Mouse (Mus musculus) left cerebral cortex, postnatal 25 days (tissue): ENCODE data around the gene Cfap65. TPM values are rescaled to one million over a fixed set of nuclear protein-coding genes. Genes with fewer than 3 reads are reported as not detected.

Experiments used
- DNase-seq, 2 experiments: peaks; one replicate each; pipeline ENCODE4 v3.0.0; 2022; ENCODE audit warnings: low spot score in 2 of 2, mixed read lengths in 1 of 2
- intact Hi-C: fragments of 180-260 bp; cut with DNase I; formaldehyde crosslinking; loops from one replicate; pipeline ENCODE4 v1.15.1; 2025
- total RNA-seq, 2 experiments: library from RNA; stranded (reverse); gene quantifications; 2 replicates each; pipeline ENCODE4 v1.2.3; 2021

The Cfap65 gene
- total RNA-seq, 2 experiments from 2014 or later: 2.1 to 2.4 TPM

GRCm38 (mm10) chr1:74884196-74885141, 50.9 kb downstream of the Cfap65 start:
- intact Hi-C loops: no loop called here
- DNase-seq: no peak

GRCm38 (mm10) chr1:74883441-74883840, 52.0 kb downstream of the Cfap65 start:
- no peak for DNase-seq
- intact Hi-C loops: no loop called here

- no peak for DNase-seq
- intact Hi-C loops: no loop called here
Observed at GRCm38 (mm10) chr1:74882828-74883227, 52.6 kb downstream of the Cfap65 start.

GRCm38 (mm10) chr1:74882055-74882734, 53.2 kb downstream of the Cfap65 start:
- intact Hi-C loops: no loop called here
- DNase-seq: no peak

GRCm38 (mm10) chr1:74880785-74881360, 54.5 kb downstream of the Cfap65 start:
- intact Hi-C loops: loop anchor here (1.0 kb wide), 1 partner anchor 135 kb away; no protein-coding TSS in a partner anchor
- peak; percentile 68 to 75 for DNase-seq

GRCm38 (mm10) chr1:74877199-74877598, 58.2 kb downstream of the Cfap65 start:
- DNase-seq: no peak
- intact Hi-C loops: no loop called here

GRCm38 (mm10) chr1:74872218-74872617, 63.2 kb downstream of the Cfap65 start:
- intact Hi-C loops: no loop called here
- DNase-seq: peak in 1 of 2 experiments; percentile 10

GRCm38 (mm10) chr1:74861783-74862182, 73.6 kb downstream of the Cfap65 start:
- intact Hi-C loops: no loop called here

GRCm38 (mm10) chr1:74859223-74859984, 76.0 kb downstream of the Cfap65 start:
- intact Hi-C loops: no loop called here

More at GRCm38 (mm10) chr1:74861783-74862182, 73.6 kb downstream of the Cfap65 start:
- no peak for DNase-seq

GRCm38 (mm10) chr1:74858805-74859204, 76.6 kb downstream of the Cfap65 start:
- intact Hi-C loops: no loop called here
- no peak for DNase-seq

More at GRCm38 (mm10) chr1:74859223-74859984, 76.0 kb downstream of the Cfap65 start:
- DNase-seq: peak; percentile 61 to 77

GRCm38 (mm10) chr1:74858171-74858719, 77.2 kb downstream of the Cfap65 start:
- intact Hi-C loops: no loop called here
- peak; percentile 88 to 96 for DNase-seq

GRCm38 (mm10) chr1:74857677-74858076, 77.7 kb downstream of the Cfap65 start:
- no peak for DNase-seq
- intact Hi-C loops: no loop called here

GRCm38 (mm10) chr1:74857201-74857600, 78.2 kb downstream of the Cfap65 start:
- peak in 1 of 2 experiments; percentile 43 for DNase-seq
- intact Hi-C loops: no loop called here

GRCm38 (mm10) chr1:74856791-74857190, 78.6 kb downstream of the Cfap65 start:
- no peak for DNase-seq
- intact Hi-C loops: no loop called here

GRCm38 (mm10) chr1:74856439-74856720, 79.0 kb downstream of the Cfap65 start:
- DNase-seq: no peak
- intact Hi-C loops: no loop called here

- intact Hi-C loops: no loop called here
Observed at GRCm38 (mm10) chr1:74855651-74856438, 79.6 kb downstream of the Cfap65 start.

GRCm38 (mm10) chr1:74855156-74855555, 80.2 kb downstream of the Cfap65 start:
- DNase-seq: peak in 1 of 2 experiments; percentile 20
- intact Hi-C loops: no loop called here

More at GRCm38 (mm10) chr1:74855651-74856438, 79.6 kb downstream of the Cfap65 start:
- DNase-seq: peak; percentile 32 to 51

GRCm38 (mm10) chr1:74854306-74855056, 80.9 kb downstream of the Cfap65 start, which contains the start of gene Cdk5r2:
TSS of gene Cdk5r2 (plus strand) at chr1:74854934.
- DNase-seq: peak; percentile 97 to 99
- intact Hi-C loops: no loop called here
